In genomic region chr4:152554421-152554820, GRCm38 (mm10) we compare ENCODE assay signal across 14 mouse cellular contexts.
A peak's percentile ranks its signal among the peaks of the same experiment; 100 is the strongest.
DNase-seq lines count a peak whose midpoint lies in the region; ATAC-seq and TF ChIP-seq lines count a peak whose summit lies in the region.
"Had no signal": no experiment of that assay in that cellular context is flagged by ENCODE, and none has a peak within 500 bp of the region (broad histone marks: within the 10 kb centered on the region; RNA-seq: fewer than 3 reads in every experiment).

No protein-coding gene starts in this region.

- 68% methylated on average over 18 of the region's 18 CpGs for WGBS in forebrain, embryonic 10.5 days
- 70% methylated on average over 18 of the region's 18 CpGs for WGBS in forebrain, embryonic 15.5 days
- 40% methylated on average over 18 of the region's 18 CpGs for WGBS in lung, postnatal 0 days
- WGBS in embryonic facial prominence, embryonic 10.5 days = 61% methylated on average over 18 of the region's 18 CpGs

- H3K4me3 ChIP-seq in forebrain, embryonic 10.5 days = no peak overlapping the region
- H3K4me3 ChIP-seq in forebrain, embryonic 15.5 days = no peak overlapping the region
- H3K4me3 ChIP-seq in lung, postnatal 0 days (ENCODE audit: low read depth, low read length) = no peak overlapping the region
- H3K4me3 ChIP-seq in embryonic facial prominence, embryonic 10.5 days = no peak overlapping the region

- H3K27ac ChIP-seq in forebrain, embryonic 10.5 days = peak overlapping the region; percentile 35; the same call in 1 of the 2 replicates
- H3K27ac ChIP-seq in forebrain, embryonic 15.5 days (replicated peaks) = no peak overlapping the region
- no peak overlapping the region for H3K27ac ChIP-seq in lung, postnatal 0 days (ENCODE audit: low read length)
- H3K27ac ChIP-seq in embryonic facial prominence, embryonic 10.5 days (replicated peaks) = peak overlapping the region; percentile 51; the same call in 1 of the 2 replicates

- no peaks in the 10 kb centered on the region for H3K9me3 ChIP-seq in forebrain, embryonic 10.5 days
- no peaks in the 10 kb centered on the region for H3K9me3 ChIP-seq in forebrain, embryonic 15.5 days
- no peaks in the 10 kb centered on the region for H3K9me3 ChIP-seq in lung, postnatal 0 days (ENCODE audit: low read length)
- H3K9me3 ChIP-seq in embryonic facial prominence, embryonic 10.5 days = no peaks in the 10 kb centered on the region

- DNase-seq in forebrain, embryonic 10.5 days (ENCODE audit: extremely low spot score, low spot score) = no peak
- peak; percentile 26 for DNase-seq in lung, postnatal 14 days
- DNase-seq in lung, postnatal 0 days (ENCODE audit: low spot score) = no peak
- DNase-seq in embryonic facial prominence, embryonic 10.5 days (ENCODE audit: low spot score) = no peak
- DNase-seq in heart, postnatal 25 days (ENCODE audit: low spot score) = peak; percentile 26
- no peak for DNase-seq in frontal cortex, postnatal 14 days (ENCODE audit: low spot score in 2 of 2)
- DNase-seq: adrenal gland, postnatal 10 days; kidney, adult 2 months; layer of hippocampus, postnatal 36 days; liver had no signal

- peaks cover 3% of the 10 kb centered on the region; the same call in 1 of the 2 replicates for H3K27me3 ChIP-seq in forebrain, embryonic 10.5 days (ENCODE audit: poor library complexity, severe bottlenecking)
- no peaks in the 10 kb centered on the region for H3K27me3 ChIP-seq in forebrain, embryonic 15.5 days
- H3K27me3 ChIP-seq in lung, postnatal 0 days (replicated peaks; ENCODE audit: insufficient read depth, low read length) = no peaks in the 10 kb centered on the region
- H3K27me3 ChIP-seq in embryonic facial prominence, embryonic 10.5 days (replicated peaks; ENCODE audit: low read depth, poor library complexity, severe bottlenecking) = no peaks in the 10 kb centered on the region
- H3K27me3 ChIP-seq: Patski had no signal

- no peak for TF ChIP-seq EP300 in lung, postnatal 0 days (IDR thresholded peaks at IDR 0.05)

- H3K9ac ChIP-seq in forebrain, embryonic 15.5 days (replicated peaks) = no peak overlapping the region
- no peak overlapping the region for H3K9ac ChIP-seq in lung, postnatal 0 days (replicated peaks; ENCODE audit: low read depth)

- intact Hi-C loops in heart, postnatal 25 days (cut with DNase I) = no loop called here

- H3K36me3 ChIP-seq in forebrain, embryonic 10.5 days (replicated peaks) = peaks cover 10% of the 10 kb centered on the region
- no peaks in the 10 kb centered on the region for H3K36me3 ChIP-seq in forebrain, embryonic 15.5 days
- H3K36me3 ChIP-seq in lung, postnatal 0 days (ENCODE audit: insufficient read depth, low read length) = no peaks in the 10 kb centered on the region
- H3K36me3 ChIP-seq in embryonic facial prominence, embryonic 10.5 days (replicated peaks) = 0 out of 2 replicates have a peak, but pooled peaks cover 6% of the 10 kb centered on the region

- H3K4me2 ChIP-seq in forebrain, embryonic 15.5 days (replicated peaks) = no peak overlapping the region
- H3K4me2 ChIP-seq in lung, postnatal 0 days (replicated peaks; ENCODE audit: low read depth, low read length) = no peak overlapping the region

- no peak for ATAC-seq in forebrain, embryonic 15.5 days (replicated peaks)
- no peak for ATAC-seq in lung, postnatal 0 days
- no peak for ATAC-seq in megakaryocyte progenitor cell, adult 5-6 weeks (replicated peaks; ENCODE audit: poor library complexity)
- ATAC-seq: forebrain, embryonic 14.5 days; Patski had no signal

- H3K4me1 ChIP-seq in forebrain, embryonic 10.5 days = peaks cover 28% of the 10 kb centered on the region
- H3K4me1 ChIP-seq in forebrain, embryonic 15.5 days = peaks cover 7% of the 10 kb centered on the region
- no peaks in the 10 kb centered on the region for H3K4me1 ChIP-seq in lung, postnatal 0 days (ENCODE audit: insufficient read depth, low read depth, low read length)
- peaks cover 38% of the 10 kb centered on the region for H3K4me1 ChIP-seq in embryonic facial prominence, embryonic 10.5 days

- TF ChIP-seq CTCF in lung, postnatal 0 days (IDR thresholded peaks at IDR 0.05) = no peak

Comparison
In these comparisons a context has a peak if more than half of its experiments do, and no peak if none do; other contexts are left out.
1. DNase-seq: peak in lung, postnatal 14 days (single experiment) and heart, postnatal 25 days (single experiment); none in forebrain, embryonic 10.5 days (single experiment), lung, postnatal 0 days (single experiment), embryonic facial prominence, embryonic 10.5 days (single experiment) and frontal cortex, postnatal 14 days (0 of 2).
2. H3K27ac ChIP-seq: peak in forebrain, embryonic 10.5 days (single experiment) and embryonic facial prominence, embryonic 10.5 days (single experiment); none in forebrain, embryonic 15.5 days (single experiment) and lung, postnatal 0 days (single experiment).